Mouse (Mus musculus) liver, embryonic 16.5 days (tissue): ENCODE data around the gene Shld1. TPM values are rescaled to one million over a fixed set of nuclear protein-coding genes. Genes with fewer than 3 reads are reported as not detected.

Experiments
- ATAC-seq: fragments of 200-750 bp; cut with Nextera tagmentation; 2 replicates; pipeline ENCODE4 v1.8.0; 2017; ENCODE audit warnings: low read depth, mild to moderate bottlenecking, moderate number of reproducible peaks, moderate library complexity
- H3K27ac ChIP-seq: fragments of 300-500 bp; sonication (generic); 2 replicates; pipeline ENCODE4 v1.5.1; 2014; ENCODE audit warnings: mild to moderate bottlenecking, low read length
- H3K27me3 ChIP-seq: fragments of 300-500 bp; sonication (generic); 2 replicates; pipeline ENCODE4 v1.6.1; 2014; ENCODE audit warnings: low read depth, low read length, mixed read lengths; ENCODE audit not compliant: control insufficient read depth, insufficient read depth
- H3K36me3 ChIP-seq: fragments of 300-500 bp; sonication (generic); 2 replicates; pipeline ENCODE4 v1.6.1; 2014; ENCODE audit warnings: mild to moderate bottlenecking; ENCODE audit not compliant: control insufficient read depth, insufficient read depth
- H3K4me1 ChIP-seq: fragments of 300-500 bp; sonication (generic); 2 replicates; pipeline ENCODE4 v1.6.1; 2014; ENCODE audit warnings: low read depth, low read length, mixed read lengths; ENCODE audit not compliant: control insufficient read depth
- H3K4me2 ChIP-seq: fragments of 300-500 bp; sonication (generic); 2 replicates; pipeline ENCODE4 v1.6.1; 2014; ENCODE audit warnings: low read depth, low read length, mixed read lengths
- H3K4me3 ChIP-seq: fragments of 300-500 bp; sonication (generic); 2 replicates; pipeline ENCODE4 v1.5.1; 2014; ENCODE audit warnings: low read depth, mild to moderate bottlenecking, low read length
- H3K9ac ChIP-seq: fragments of 300-500 bp; sonication (generic); 2 replicates; pipeline ENCODE4 v1.6.1; 2014; ENCODE audit warnings: low read depth, low read length
- H3K9me3 ChIP-seq: fragments of 300-500 bp; sonication (generic); replicated peaks from 2 replicates; pipeline ENCODE4 v1.6.1; 2016; ENCODE audit warnings: low read length; ENCODE audit not compliant: control insufficient read depth
- WGBS: fragments of 180-500 bp; shearing (Covaris S2); extraction: QIAGEN DNeasy Blood & Tissue Kit; methylation state at CpG from one replicate; pipeline ENCODE4 v1.1.7; 2014; ENCODE audit not compliant: insufficient replicate concordance; 5-methylcytosine and 5-hydroxymethylcytosine counted together
- polyA plus RNA-seq: library from polyadenylated mRNA; unstranded; fragments of >200 nt; fragmentation: Nextera tagmentation; extraction: Ambion mirVana; gene quantifications from 2 replicates; pipeline ENCODE4 v1.2.1, GENCODE M21; 2015

Shld1 gene
- polyA plus RNA-seq, 1 experiment from 2014 or later = 9.8 TPM

DNA sequence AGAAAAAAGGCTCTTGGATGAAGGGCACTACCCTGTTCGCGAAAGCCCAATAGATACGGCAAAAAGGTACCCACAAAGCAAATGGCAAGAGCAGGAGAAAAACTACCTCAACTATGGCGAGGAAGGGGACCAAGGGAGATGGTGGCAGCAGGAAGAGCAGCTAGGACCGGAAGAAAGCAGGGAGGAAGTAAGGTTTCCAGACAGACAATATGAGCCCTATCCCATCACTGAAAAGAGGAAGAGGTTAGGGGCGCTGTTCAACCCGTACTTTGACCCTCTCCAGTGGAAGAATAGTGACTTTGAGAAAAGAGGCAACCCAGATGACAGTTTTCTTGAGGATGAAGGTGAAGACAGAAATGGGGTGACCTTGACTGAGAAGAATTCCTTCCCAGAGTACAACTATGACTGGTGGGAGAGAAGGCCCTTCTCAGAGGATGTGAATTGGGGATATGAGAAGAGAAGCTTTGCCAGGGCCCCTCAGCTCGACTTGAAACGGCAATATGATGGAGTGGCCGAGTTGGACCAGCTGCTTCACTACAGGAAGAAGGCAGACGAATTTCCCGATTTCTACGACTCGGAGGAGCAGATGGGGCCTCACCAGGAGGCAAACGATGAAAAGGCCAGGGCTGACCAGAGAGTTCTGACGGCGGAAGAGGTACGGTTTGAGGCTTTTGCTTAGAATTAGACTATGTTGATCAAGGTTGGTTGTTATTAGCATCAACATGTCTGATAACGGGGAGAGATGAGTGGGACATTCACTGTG lies 106.9 kb downstream of the Shld1 start:
- H3K36me3 ChIP-seq = no peaks in the 10 kb centered on the region
- no peak overlapping the region for H3K9ac ChIP-seq
- WGBS = 58% methylated on average over 19 of the region's 19 CpGs
- H3K4me1 ChIP-seq = no peaks in the 10 kb centered on the region
- H3K27me3 ChIP-seq = no peaks in the 10 kb centered on the region
- no peaks in the 10 kb centered on the region for H3K9me3 ChIP-seq
- H3K4me2 ChIP-seq = no peak overlapping the region
- no peak overlapping the region for H3K4me3 ChIP-seq
- no peak overlapping the region for H3K27ac ChIP-seq
- ATAC-seq = no peak

DNA sequence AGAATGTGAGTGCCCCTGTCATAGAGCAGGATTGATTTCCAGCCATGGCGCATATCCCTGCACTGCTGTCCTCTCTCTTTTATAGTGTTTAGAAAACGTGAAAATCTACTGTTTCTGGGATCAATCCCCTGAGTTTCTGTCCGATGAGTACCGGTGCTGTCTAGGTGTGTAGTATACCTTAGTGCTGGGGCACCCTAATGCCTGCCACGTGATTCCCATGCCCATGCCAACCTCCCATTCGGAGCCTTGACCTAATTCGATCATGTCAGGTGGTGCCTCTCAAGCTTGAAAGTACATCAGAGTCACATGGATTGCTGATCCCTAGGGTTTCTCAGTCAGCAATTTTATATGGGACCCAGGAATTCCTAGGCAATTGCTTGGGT lies 107.5 kb downstream of the Shld1 start:
- Histone ChIP-seq H3K9me3 (no peaks in the 10 kb centered on the region), H3K27ac (no peak overlapping the region), H3K4me2 (no peak overlapping the region), H3K36me3 (no peaks in the 10 kb centered on the region), H3K4me3 (no peak overlapping the region), H3K9ac (no peak overlapping the region), H3K27me3 (no peaks in the 10 kb centered on the region), H3K4me1 (no peaks in the 10 kb centered on the region)
- no peak for ATAC-seq
- 66% methylated on average over 7 of the region's 7 CpGs for WGBS

Other genes with a start within 250 kb of the Shld1 start
- 69.8 and 70.6 TPM in 2 replicates for gene Gpcpd1, start 99.2 kb upstream of the Shld1 start, polyA plus RNA-seq
- gene Chgb, start 94.3 kb downstream of the Shld1 start, polyA plus RNA-seq = 0.09 and 0.73 TPM in 2 replicates
- 10.3 and 10.9 TPM in 2 replicates for gene Trmt6, start 129.1 kb downstream of the Shld1 start, polyA plus RNA-seq
- 4.8 and 5.1 TPM in 2 replicates for gene Mcm8, start 129.2 kb downstream of the Shld1 start, polyA plus RNA-seq
- 2.4 and 2.5 TPM in 2 replicates for gene Crls1, start 159.7 kb downstream of the Shld1 start, polyA plus RNA-seq
- gene Lrrn4, start 194.0 kb downstream of the Shld1 start, polyA plus RNA-seq = 0.88 and 0.90 TPM in 2 replicates